8 mouse cellular contexts compared by ENCODE assay signal in the genomic region with DNA sequence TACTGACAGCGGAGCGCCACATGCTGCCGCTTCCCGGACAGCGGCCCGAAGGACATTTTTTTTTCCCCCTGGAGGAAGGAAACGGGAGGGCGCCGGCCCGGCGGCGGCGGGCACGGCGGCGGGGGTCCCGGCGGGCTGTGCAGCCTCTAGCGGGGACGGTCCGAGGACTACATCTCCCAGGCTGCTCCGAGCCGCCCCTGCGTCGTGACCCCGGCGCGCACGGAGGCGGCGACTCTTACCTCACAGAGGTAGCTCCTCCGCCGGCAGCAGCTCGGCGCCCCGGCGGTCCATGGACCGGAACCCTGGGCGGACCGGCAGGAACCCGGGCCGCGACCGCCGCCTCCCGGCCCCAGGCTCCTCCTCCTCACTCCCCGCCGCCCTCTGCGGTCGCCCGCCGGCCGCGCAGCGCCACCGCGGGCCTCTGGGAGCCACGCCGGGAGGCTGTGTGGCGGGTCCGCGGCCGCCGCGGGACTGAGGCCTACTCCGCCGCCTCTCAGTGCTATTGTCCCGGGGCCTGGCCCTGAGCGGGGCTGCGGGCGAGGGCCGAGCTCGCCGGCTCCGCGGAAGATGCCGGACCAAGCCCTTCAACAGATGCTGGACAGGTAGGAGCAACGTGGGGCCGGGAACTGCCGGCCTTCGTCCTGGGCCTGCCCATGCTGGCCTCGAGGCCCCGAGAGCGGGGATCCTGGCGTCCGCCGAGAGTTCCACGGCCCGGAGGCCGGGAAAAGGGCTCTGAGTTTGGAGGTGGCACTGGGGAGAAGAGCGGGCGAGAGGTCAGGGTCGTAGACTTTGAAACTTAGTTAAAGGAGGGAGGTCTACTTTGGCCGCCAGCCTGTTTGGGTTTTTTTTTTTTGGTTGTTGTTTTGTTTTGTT. TPM values are rescaled to one million over a fixed set of nuclear protein-coding genes. Genes with fewer than 3 reads are reported as not detected.
DNase-seq lines count a peak whose midpoint lies in the region; ATAC-seq and TF ChIP-seq lines count a peak whose summit lies in the region.

March5 (plus strand) TSS at position 241 of the 873 bp plus-strand sequence.

- in situ Hi-C loops in ES-E14 (cut with MboI; ENCODE audit: low sequenced_read_pairs in 2 of 2, unreplicated experiment in 2 of 2): no loop called here

- no peak for TF ChIP-seq EP300 in liver, postnatal 0 days (IDR thresholded peaks at IDR 0.05; ENCODE audit: low read depth)

- TF ChIP-seq POLR2A in testis, adult 2 months (IDR thresholded peaks at IDR 0.05; ENCODE audit: control insufficient read depth, low read depth, low read length): peak; percentile 80

- whole genome bisulfite sequencing in forebrain, embryonic 15.5 days: under 1% methylated on average over 83 of the region's 94 CpGs
- WGBS in liver, postnatal 0 days (ENCODE audit: insufficient replicate concordance): under 1% methylated on average over 57 of the region's 94 CpGs
- WGBS in neural tube, embryonic 14.5 days: under 1% methylated on average over 82 of the region's 94 CpGs

- intact Hi-C loops in heart, postnatal 14 days (cut with DNase I): loop anchor here (2.0 kb wide), 2 partner anchors 33 to 157 kb away; no protein-coding TSS in a partner anchor

- no peaks in the 10 kb centered on the region for H3K27me3 ChIP-seq in forebrain, embryonic 15.5 days
- H3K27me3 ChIP-seq in liver, postnatal 0 days (ENCODE audit: insufficient read depth, low read length): no peaks in the 10 kb centered on the region
- no peaks in the 10 kb centered on the region for H3K27me3 ChIP-seq in neural tube, embryonic 14.5 days (ENCODE audit: control insufficient read depth, insufficient read depth, low read length)
- no peaks in the 10 kb centered on the region for H3K27me3 ChIP-seq in testis, adult 2 months (ENCODE audit: control insufficient read depth, insufficient read depth, low read length)

- H3K4me2 ChIP-seq in forebrain, embryonic 15.5 days (replicated peaks): peak within 1 kb of the TSS; percentile 92
- peak within 1 kb of the TSS; percentile 98 for H3K4me2 ChIP-seq in liver, postnatal 0 days (ENCODE audit: low read depth, low read length)
- peak within 1 kb of the TSS; percentile 91 for H3K4me2 ChIP-seq in neural tube, embryonic 14.5 days (ENCODE audit: low read depth, low read length)

- ATAC-seq in forebrain, embryonic 15.5 days (replicated peaks): peak; percentile 100
- ATAC-seq in liver, postnatal 0 days: peak; percentile 87
- ATAC-seq in neural tube, embryonic 14.5 days (ENCODE audit: low read depth): peak; percentile 99

- H3K9me3 ChIP-seq in ES-E14 (ENCODE audit: control insufficient read depth, insufficient read depth, low read depth, low read length): no peaks in the 10 kb centered on the region
- H3K9me3 ChIP-seq in forebrain, embryonic 15.5 days: no peaks in the 10 kb centered on the region
- no peaks in the 10 kb centered on the region for H3K9me3 ChIP-seq in liver, postnatal 0 days (ENCODE audit: low read length)
- H3K9me3 ChIP-seq in neural tube, embryonic 14.5 days (ENCODE audit: control insufficient read depth, low read length): no peaks in the 10 kb centered on the region

- TF ChIP-seq CTCF in liver, postnatal 0 days (IDR thresholded peaks at IDR 0.05; ENCODE audit: low read depth): peak; percentile 26
- TF ChIP-seq CTCF in testis, adult 2 months (IDR thresholded peaks at IDR 0.05; ENCODE audit: control insufficient read depth, insufficient read depth, insufficient replicate concordance, low read depth, low read length): no peak

- H3K9ac ChIP-seq in ES-E14 (ENCODE audit: insufficient read depth, low read depth, low read length, poor library complexity, severe bottlenecking): peak within 1 kb of the TSS; percentile 96
- peak within 1 kb of the TSS; percentile 70 for H3K9ac ChIP-seq in forebrain, embryonic 15.5 days (replicated peaks)
- H3K9ac ChIP-seq in liver, postnatal 0 days (replicated peaks): peak within 1 kb of the TSS; percentile 100
- H3K9ac ChIP-seq in neural tube, embryonic 14.5 days (replicated peaks; ENCODE audit: low read depth, low read length): peak within 1 kb of the TSS; percentile 96

- peaks cover 5% of the 10 kb centered on the region for H3K36me3 ChIP-seq in ES-E14 (ENCODE audit: control insufficient read depth, insufficient read depth, low read length, poor library complexity, severe bottlenecking)
- peaks cover 19% of the 10 kb centered on the region for H3K36me3 ChIP-seq in forebrain, embryonic 15.5 days
- H3K36me3 ChIP-seq in liver, postnatal 0 days (replicated peaks; ENCODE audit: insufficient read depth, low read length): peaks cover 25% of the 10 kb centered on the region
- peaks cover 5% of the 10 kb centered on the region for H3K36me3 ChIP-seq in neural tube, embryonic 14.5 days (ENCODE audit: control insufficient read depth, insufficient read depth, low read length)
- no peaks in the 10 kb centered on the region for H3K36me3 ChIP-seq in testis, adult 2 months (ENCODE audit: control insufficient read depth, insufficient read depth, low read length)

- peak; percentile 50 for DNase-seq in ES-E14 (ENCODE audit: low read depth, low spot score)
- peak; percentile 86 for DNase-seq in cerebellum, adult 11 months
- peak; percentile 90 to 93 for DNase-seq in heart, postnatal 14 days
- peak; percentile 90 for DNase-seq in layer of hippocampus, adult 11-12 months (ENCODE audit: low spot score)
- DNase-seq in liver, postnatal 0 days: peak; percentile 90

- peak within 1 kb of the TSS; percentile 95 for H3K4me3 ChIP-seq in ES-E14 (ENCODE audit: insufficient read depth in 1 of 2, low read depth in 1 of 2, low read length in 2 of 2, poor library complexity in 1 of 2, severe bottlenecking in 1 of 2)
- H3K4me3 ChIP-seq in forebrain, embryonic 15.5 days: peak within 1 kb of the TSS; percentile 52
- H3K4me3 ChIP-seq in liver, postnatal 0 days (ENCODE audit: low read depth, low read length): peak within 1 kb of the TSS; percentile 100
- H3K4me3 ChIP-seq in neural tube, embryonic 14.5 days (ENCODE audit: low read depth, low read length): peak within 1 kb of the TSS; percentile 99
- H3K4me3 ChIP-seq in testis, adult 2 months (ENCODE audit: control insufficient read depth, low read depth, low read length): peak within 1 kb of the TSS; percentile 99

- peak within 1 kb of the TSS; percentile 56 for H3K27ac ChIP-seq in ES-E14 (ENCODE audit: insufficient read depth, low read depth, low read length, poor library complexity, severe bottlenecking)
- peak within 1 kb of the TSS; percentile 74 for H3K27ac ChIP-seq in forebrain, embryonic 15.5 days (replicated peaks)
- peak within 1 kb of the TSS; percentile 100 for H3K27ac ChIP-seq in liver, postnatal 0 days (ENCODE audit: low read depth)
- peak within 1 kb of the TSS; percentile 80 for H3K27ac ChIP-seq in neural tube, embryonic 14.5 days (ENCODE audit: low read depth, low read length)
- peak within 1 kb of the TSS; percentile 96 for H3K27ac ChIP-seq in testis, adult 2 months (ENCODE audit: control insufficient read depth, insufficient read depth, low read depth, low read length)

- peaks cover 0 to 8% of the 10 kb centered on the region in 2 experiments; a peak in 2 of 4 replicates for H3K4me1 ChIP-seq in ES-E14 (ENCODE audit: control insufficient read depth in 2 of 2, insufficient read depth in 2 of 2, low read length in 2 of 2, poor library complexity in 1 of 2)
- H3K4me1 ChIP-seq in forebrain, embryonic 15.5 days: peaks cover 27% of the 10 kb centered on the region
- peaks cover 25% of the 10 kb centered on the region for H3K4me1 ChIP-seq in liver, postnatal 0 days (ENCODE audit: insufficient read depth)
- peaks cover 15% of the 10 kb centered on the region for H3K4me1 ChIP-seq in neural tube, embryonic 14.5 days (ENCODE audit: control insufficient read depth, insufficient read depth, low read length)
- H3K4me1 ChIP-seq in testis, adult 2 months (ENCODE audit: control insufficient read depth, insufficient read depth, low read length): peaks cover 3% of the 10 kb centered on the region; the same call in 1 of the 2 replicates

TF ChIP-seq in ES-E14, 5 proteins besides CTCF, POLR2A, EP300 and RAD21:
- TF ChIP-seq MAFK (IDR thresholded peaks at IDR 0.05; ENCODE audit: insufficient read depth, low read depth, low read length): no peak
- peak; percentile 59; the same call in 1 of the 2 replicates for TF ChIP-seq ZNF384 (IDR thresholded peaks at IDR 0.05; ENCODE audit: low read depth, low read length)
- TF ChIP-seq HCFC1 (IDR thresholded peaks at IDR 0.05; ENCODE audit: borderline replicate concordance, insufficient read depth, low read length): peak; percentile 92

RNA-seq across cellular contexts. Expression of gene March5, which starts in this region (rescaled TPM):
- total RNA-seq in ES-E14 (2012; rRNA removed): 94.7 and 104 TPM in 2 replicates
- 124 and 135 TPM in 2 replicates for polyA plus RNA-seq in forebrain, embryonic 15.5 days (2015; fragmentation: Nextera tagmentation; extraction: Ambion mirVana)
- total RNA-seq in heart, postnatal 14 days (2021): 10 to 100 TPM; 83.4 to 84.3 TPM
- polyA plus RNA-seq in liver, postnatal 0 days (2015; fragmentation: Nextera tagmentation; extraction: Ambion mirVana): 119 and 126 TPM in 2 replicates
- 121 and 126 TPM in 2 replicates for polyA plus RNA-seq in neural tube, embryonic 14.5 days (2014; fragmentation: Nextera tagmentation; extraction: Ambion mirVana)
- 27.5 and 31.2 TPM in 2 replicates for polyA plus RNA-seq in testis, adult 2 months (2012; rRNA removed)

Comparison
In these comparisons a context has a peak if more than half of its experiments do, and no peak if none do; other contexts are left out.
1. Peak in every context shown above with its lines: DNase-seq, ATAC-seq, H3K4me3 ChIP-seq and H3K27ac ChIP-seq.